Mouse (Mus musculus) frontal cortex, adult 2 months (tissue): ENCODE data around the gene Ppp1r1b. TPM values are rescaled to one million over a fixed set of nuclear protein-coding genes. Genes with fewer than 3 reads are reported as not detected.
A peak's percentile ranks its signal among the peaks of the same experiment; 100 is the strongest.

Source experiments
- DNase-seq, 2 experiments: peaks; one replicate each; pipeline ENCODE4 v3.0.0; 2022; ENCODE audit warnings: low spot score in 1 of 2; ENCODE audit errors: extremely low spot score in 1 of 2
- polyA plus RNA-seq: library from polyadenylated mRNA; depleted of rRNA; stranded (reverse); fragments of >200 nt; gene quantifications from 2 replicates; pipeline ENCODE4 v1.2.3, GENCODE M21; 2012

Ppp1r1b gene
- polyA plus RNA-seq, 1 experiment = 104 TPM

DNA sequence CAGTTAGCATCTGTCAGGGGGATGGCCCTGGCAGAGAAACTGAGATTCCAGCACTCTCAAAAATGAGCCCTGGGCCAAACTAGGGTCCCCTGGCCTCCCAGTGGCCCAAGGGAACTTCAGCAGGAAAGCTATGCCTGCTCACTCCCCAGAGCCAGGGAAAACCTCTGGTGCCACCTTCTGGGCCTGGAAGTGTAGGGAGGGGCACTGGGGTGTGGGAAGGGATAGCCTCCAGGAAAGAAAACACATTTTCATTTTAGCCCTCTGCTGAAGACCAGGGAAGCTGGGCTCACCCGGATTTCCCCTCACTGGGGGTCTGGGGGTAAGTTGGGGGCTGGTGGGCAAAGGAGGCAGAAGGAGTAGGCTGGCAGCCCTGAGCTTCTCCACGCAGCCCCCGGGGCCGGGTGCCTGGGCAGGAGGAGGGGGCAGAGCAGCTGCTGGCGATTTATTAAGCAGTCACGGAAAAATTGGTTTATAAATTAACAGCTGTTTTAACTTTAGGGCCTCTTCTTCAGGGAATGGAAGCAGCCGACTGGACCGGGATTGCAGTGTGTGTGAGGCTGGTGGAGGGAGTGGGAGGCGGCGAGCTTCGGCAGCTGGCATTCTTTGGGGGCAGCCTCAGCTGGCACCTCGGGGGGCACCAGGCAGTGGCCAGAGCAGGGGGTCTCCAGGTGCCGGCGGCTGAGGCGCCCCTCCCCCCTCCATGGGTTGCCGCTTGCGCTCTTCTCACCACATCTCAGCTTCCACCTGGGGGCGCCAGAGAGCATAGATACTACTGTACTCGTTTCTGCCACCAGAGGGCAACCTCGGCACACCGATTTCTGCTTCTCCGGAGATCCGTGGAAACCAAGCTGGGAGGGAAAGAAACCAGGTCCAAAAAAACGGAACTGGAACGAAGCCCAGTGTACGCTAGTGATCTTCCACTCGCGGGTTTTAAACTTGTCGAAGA lies 5.9 kb upstream of the Ppp1r1b start:
- peak; percentile 90 to 100 for DNase-seq

- DNase-seq = peak in 1 of 2 experiments; percentile 95
Observed at GRCm38 (mm10) chr11:98345253-98345652, 3.0 kb upstream of the Ppp1r1b start.

- DNase-seq = no peak
Observed at GRCm38 (mm10) chr11:98346168-98346567, 2.0 kb upstream of the Ppp1r1b start.

DNA sequence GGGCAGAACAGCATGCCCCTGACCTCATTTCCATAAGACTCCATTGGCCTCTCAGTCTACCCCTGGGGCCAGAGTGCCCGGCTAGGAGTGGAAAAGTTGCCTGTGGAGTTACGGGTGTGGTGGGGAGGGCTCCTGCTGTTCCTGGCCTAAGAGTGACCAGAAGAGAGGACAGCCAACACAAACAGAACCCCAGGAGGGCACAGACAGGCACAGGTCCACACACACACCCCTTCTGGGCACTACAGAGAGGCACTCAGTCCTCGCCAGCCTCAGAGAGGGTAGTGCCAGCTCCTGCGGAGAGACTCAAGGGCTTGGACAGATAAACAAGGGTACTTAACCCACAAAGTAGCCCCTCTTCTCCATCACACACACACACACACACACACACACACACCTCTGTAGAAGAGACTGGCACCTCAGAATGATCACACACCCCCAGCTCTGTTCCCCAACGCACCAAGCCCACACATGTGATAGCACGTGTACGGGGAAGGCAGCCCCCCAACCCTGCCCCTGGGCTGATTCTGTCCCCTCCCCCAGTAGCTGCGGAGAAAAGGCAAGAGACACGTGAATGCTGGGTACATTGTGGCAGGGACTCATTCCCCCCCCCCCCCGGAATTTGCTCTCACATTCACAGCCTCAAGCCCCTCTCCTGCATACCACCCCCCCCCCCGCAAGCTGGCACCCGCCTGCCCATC lies 670 bp upstream of the Ppp1r1b start:
- no peak for DNase-seq

DNA sequence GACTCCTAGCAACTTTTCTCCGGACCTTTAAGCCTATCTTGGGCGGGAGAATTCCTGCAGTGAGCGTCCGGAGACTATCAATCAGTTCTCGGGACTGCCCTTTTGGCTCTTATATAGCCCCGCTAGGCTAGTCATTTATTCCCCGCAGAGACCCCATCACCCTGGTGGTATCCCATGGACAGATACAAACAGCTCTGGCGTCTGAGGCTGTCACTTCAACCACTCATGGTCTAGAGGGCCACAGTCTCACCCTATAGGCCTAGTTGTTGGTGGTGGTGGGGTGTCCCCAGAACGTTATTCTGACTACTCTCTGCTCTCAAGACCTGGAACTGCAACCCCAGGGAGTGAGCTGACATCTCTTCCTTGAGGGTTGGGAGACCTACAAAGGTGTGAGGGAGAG lies 1.1 kb downstream of the Ppp1r1b start:
- DNase-seq = no peak

GRCm38 (mm10) chr11:98352272-98352990 lies 4.2 kb downstream of the Ppp1r1b start:
- DNase-seq = no peak

- peak in 1 of 2 experiments; percentile 52 for DNase-seq
Observed at GRCm38 (mm10) chr11:98353651-98354211, 5.5 kb downstream of the Ppp1r1b start.

DNA sequence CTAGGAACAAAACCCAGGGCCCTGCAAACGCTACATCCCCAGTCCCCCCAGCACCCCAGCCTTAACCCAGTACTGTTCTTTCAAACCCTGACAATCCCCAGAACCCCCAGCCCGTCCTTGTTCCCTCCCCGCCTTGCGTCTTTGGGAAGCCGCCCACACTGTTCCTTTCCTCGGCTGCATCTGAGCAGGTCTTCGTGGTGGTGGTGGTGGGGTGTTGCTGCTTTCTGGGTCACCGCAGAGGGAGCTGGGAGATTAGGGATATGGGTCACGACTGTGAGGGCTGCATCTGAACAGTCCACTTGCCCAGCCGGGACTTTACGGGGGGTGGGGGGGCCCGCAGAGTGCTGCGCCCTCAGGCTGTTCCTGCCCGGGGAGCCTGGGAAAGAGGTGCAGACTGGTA lies 6.2 kb downstream of the Ppp1r1b start:
- peak in 1 of 2 experiments; percentile 38 for DNase-seq

DNA sequence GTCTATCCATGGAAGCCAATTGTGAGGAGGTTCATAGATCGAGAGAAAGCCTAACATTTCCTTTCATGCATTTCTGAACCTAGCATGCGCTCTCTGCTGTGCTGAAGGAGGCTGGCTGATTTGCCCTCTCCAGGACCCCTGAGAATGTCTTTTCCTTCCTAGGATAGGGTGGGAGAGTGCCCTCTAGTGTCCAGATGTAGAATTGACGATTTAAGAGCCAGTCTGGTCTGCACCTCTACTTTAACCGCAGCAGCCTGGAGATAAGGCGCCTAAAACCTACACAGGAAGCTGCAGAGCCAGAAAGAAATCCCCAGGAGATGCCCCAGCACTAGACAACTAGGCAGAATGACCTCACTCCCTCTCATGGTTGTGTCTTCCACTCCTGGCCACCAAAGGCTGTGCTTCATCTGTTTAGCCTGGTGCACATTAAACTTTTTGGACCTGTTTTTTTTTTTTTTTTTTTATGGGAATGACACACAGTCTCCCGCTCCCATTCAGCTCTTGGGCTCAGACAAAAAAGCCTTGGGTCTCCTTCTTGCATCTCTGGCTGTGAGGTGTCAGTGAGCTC lies 7.6 kb downstream of the Ppp1r1b start:
- DNase-seq = peak; percentile 30 to 85

DNA sequence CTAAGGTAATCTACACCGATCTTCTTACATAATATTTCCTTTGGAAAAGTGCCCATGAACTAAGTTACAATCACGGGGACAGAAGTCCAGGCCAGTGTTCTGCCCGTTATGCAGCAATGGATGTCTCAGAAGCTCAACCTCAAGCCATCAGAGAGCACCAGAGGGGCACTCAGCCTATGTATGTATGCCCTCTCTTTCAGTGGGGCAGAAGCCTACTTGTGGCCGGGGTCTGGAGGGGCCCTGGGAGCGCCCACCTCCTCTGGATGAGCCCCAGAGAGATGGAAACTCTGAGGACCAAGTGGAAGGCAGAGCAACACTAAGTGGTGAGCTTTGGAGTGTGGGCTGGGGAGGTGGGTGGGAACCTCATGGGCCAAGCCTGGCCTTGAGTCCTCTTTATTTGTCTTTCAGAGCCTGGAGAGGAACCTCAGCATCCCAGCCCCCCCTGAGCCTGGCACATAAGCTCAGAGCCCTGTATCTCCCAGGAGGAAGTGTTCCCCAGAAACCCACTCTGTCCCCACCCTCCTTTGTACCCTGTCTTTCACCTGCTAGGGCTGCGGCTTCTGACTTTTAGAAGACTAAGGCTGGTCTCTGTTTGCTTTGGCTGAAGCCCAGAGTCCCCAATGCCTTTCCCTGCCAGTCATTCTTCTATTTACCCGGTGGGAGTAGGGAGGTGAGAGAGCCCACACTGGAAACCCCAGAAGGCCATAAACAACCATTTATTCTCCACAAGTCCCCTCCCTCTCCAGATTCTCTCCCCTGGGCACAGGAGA lies 8.6 kb downstream of the Ppp1r1b start:
- DNase-seq = no peak

DNA sequence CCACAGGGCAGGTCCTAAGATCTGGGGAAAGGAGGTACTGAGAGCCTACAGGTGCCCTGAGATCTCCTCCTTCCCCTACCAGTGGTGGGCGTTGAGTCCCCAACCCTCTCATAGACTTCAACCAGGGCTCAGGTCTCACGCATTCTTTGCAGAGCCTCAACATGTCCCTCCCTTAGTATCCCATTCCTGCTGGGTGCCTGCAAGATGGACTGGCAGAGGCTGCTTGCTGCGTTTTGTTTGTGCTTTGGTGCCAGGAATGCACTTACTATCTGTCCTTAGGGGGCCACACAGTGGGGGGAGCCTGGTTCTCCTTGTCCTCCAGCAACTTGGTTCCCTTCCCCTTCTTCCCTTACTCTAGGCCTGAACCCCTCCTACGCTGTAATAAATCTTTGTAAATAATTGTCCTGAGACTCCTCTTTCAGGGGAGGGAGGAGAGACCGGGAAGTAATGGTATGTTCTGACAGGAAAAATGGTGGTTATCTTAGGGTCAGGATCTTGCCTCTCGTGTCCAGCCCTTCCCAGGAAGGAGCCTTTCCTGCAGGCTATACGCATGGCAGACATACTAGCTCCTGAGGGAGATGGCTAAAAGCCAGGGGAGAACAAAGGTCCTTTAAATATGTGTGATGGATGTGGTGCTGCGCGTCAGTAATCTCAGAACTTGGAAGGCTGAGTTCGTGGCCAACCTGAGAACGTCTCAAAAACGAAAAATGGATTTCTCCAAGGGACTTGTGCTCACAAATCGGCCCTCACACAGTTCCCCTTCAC lies 9.4 kb downstream of the Ppp1r1b start:
- DNase-seq = no peak

DNA sequence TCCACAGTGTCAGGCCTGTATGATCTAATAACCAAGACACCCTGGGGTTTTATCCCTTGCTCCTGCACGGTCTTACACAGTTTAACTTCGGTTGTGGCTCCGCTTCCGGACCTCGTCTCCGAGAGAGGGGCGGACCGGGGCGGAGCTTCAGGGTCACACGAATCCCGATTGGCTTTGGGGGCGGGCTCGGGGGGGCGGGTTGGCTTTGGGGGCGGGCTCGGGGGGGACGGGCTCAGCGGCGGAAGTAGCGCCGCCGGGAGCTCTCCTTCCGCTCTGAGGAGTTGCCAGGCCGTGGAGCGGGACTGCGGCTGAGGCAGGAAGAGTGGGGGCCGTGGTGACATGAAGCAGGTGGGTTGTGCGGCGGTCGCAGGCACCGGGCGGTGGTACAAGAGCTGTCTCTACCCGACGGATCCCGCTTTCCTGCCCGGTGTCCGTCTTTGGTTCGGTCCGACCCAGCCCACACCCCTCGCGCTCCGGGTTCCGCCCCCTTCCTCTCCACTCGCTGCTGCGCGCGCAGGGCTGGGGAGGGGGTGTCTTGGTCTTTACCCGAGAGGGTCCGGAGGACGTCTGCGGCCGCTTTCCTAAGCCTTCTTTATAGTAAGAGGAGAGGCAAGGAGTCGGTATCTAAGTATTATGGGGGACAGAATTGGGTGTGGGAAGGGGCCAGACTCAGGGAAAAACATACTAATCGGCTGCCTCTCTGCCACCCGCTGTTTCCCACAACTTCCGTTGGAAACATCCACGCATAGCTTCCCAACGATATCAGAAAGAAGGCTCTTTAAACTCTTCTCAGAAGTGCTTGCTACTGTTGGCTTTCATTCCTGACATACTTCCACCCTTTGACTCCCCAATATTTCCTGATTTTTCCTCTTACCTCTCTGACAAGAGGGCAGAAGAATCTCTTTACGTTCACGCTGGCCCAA lies 10.2 kb downstream of the Ppp1r1b start, which contains the start of gene Stard3:
Gene Stard3, plus strand, starts transcription at position 208 of the 923 bp plus-strand sequence.
- DNase-seq = peak; percentile 46 to 85

- no peak for DNase-seq
Observed at GRCm38 (mm10) chr11:98360866-98361521, 12.8 kb downstream of the Ppp1r1b start.

- DNase-seq = no peak
Observed at GRCm38 (mm10) chr11:98363817-98364216, 15.6 kb downstream of the Ppp1r1b start.

- DNase-seq = no peak
Observed at GRCm38 (mm10) chr11:98364410-98364809, 16.2 kb downstream of the Ppp1r1b start.

DNA sequence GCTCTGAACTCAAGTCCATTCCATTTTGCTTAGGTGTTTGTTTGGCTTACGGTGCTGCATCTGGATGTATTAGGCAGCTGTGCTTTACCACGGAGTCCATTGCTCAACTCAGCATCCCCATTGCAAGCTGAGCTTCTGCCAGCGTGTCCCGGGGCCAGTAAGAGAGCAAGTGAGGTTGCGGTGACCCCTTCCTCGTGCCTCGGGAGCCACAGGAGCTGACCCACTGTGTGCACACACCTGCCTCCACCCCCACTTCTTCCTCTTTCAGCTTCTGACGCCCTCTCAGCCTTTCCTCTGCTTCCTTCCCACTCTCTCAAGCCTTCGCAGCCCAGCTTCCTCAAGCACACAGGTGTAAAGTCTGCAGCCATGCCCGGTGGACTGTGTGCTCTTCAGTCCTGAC lies 18.1 kb downstream of the Ppp1r1b start:
- no peak for DNase-seq

DNA sequence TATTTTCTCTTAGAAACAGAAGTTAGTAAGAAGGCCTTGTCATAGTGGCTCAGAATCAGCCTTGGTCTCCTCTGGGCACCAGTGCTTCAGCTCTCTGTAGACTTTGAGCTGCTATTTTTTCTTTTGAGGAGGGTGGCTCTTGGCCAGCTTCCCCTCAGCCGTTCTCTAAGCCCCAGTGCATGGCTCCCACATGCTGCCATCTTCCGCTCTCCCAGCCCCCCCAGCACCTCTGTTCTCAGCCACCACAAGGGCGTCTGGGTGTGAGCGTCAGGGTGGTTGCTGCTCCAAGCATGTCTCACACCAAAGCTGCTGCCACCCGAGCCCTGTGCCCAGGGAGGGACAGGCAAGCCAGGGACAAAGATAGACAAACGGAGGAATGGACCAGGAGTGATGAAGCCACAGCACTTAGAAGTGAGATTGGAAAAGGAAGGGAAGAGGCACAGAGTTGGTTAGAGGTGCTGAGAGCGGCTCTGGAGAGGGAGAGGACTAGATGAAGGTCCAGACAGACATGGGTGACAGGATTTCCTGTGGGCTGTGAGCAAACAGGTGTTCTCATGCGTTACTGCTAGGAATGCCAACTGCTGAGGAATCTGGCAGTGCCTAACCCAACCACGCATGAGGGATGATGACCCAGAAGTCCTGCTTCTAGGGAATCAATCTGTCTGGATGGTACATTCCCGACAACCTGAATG lies 19.1 kb downstream of the Ppp1r1b start:
- DNase-seq = peak; percentile 59 to 68
